Mouse (Mus musculus): ENCODE data around the gene Pih1d1. TPM values are rescaled to one million over a fixed set of nuclear protein-coding genes. Genes with fewer than 3 reads are reported as not detected.

The Pih1d1 gene
- total and polyA plus RNA-seq, 3 experiments, result 37.4 to 69.3 (median 50.3) TPM

GRCm38 (mm10) chr7:45156206-45156605, 2.1 kb downstream of the Pih1d1 start:
- Histone ChIP-seq H3K9me3 (replicated peaks; ENCODE audit: low read length) (no peaks in the 10 kb centered on the region), H3K4me3 (replicated peaks in 1 of 3; ENCODE audit: low read depth in 2 of 3, low read length in 2 of 3, poor library complexity in 1 of 3) (no peak overlapping the region), H3K4me2 (ENCODE audit: insufficient read depth, low read depth, poor library complexity, severe bottlenecking) (no peak overlapping the region), H3K9ac (ENCODE audit: insufficient read depth, low read depth) (no peak overlapping the region), H3K27me3 (replicated peaks) (no peaks in the 10 kb centered on the region), H3K36me3 (replicated peaks in 1 of 2; ENCODE audit: control insufficient read depth in 1 of 2, insufficient read depth in 1 of 2, low read length in 1 of 2) (peaks cover 0 to 53% of the 10 kb centered on the region in 2 experiments), H3K27ac (ENCODE audit: insufficient read depth, low read depth) (no peak overlapping the region), H3K4me1 (ENCODE audit: control insufficient read depth in 1 of 2, insufficient read depth in 2 of 2) (peaks cover 0 to 18% of the 10 kb centered on the region in 2 experiments; a peak in 2 of 4 replicates), H3K79me2 (replicated peaks; ENCODE audit: control insufficient read depth, extremely low read depth, insufficient read depth, poor library complexity, severe bottlenecking) (no peaks in the 10 kb centered on the region)
- dilution Hi-C loops (cut with MboI; ENCODE audit: extremely low pct_ligation_motif_present, extremely low pct_unique_long_range_greater_than_20kb, low sequenced_read_pairs) (no loop called here), in situ Hi-C loops (cut with MboI; ENCODE audit: low pct_ligation_motif_present, low pct_unique_long_range_greater_than_20kb, low sequenced_read_pairs) (no loop called here)
- TF ChIP-seq EP300 (IDR thresholded peaks at IDR 0.05; ENCODE audit: low read length), result no peak
- no peak for DNase-seq (ENCODE audit: extremely low read depth)

- DNase-seq (ENCODE audit: extremely low read depth), result no peak
- Histone ChIP-seq H3K9ac (ENCODE audit: insufficient read depth, low read depth) (no peak overlapping the region), H3K27ac (ENCODE audit: insufficient read depth, low read depth) (no peak overlapping the region), H3K4me1 (ENCODE audit: control insufficient read depth in 1 of 2, insufficient read depth in 2 of 2) (peaks cover 0 to 17% of the 10 kb centered on the region in 2 experiments; a peak in 3 of 4 replicates), H3K9me3 (replicated peaks; ENCODE audit: low read length) (no peaks in the 10 kb centered on the region), H3K79me2 (replicated peaks; ENCODE audit: control insufficient read depth, extremely low read depth, insufficient read depth, poor library complexity, severe bottlenecking) (no peaks in the 10 kb centered on the region), H3K4me2 (ENCODE audit: insufficient read depth, low read depth, poor library complexity, severe bottlenecking) (no peak overlapping the region), H3K36me3 (replicated peaks in 1 of 2; ENCODE audit: control insufficient read depth in 1 of 2, insufficient read depth in 1 of 2, low read length in 1 of 2) (peaks cover 0 to 48% of the 10 kb centered on the region in 2 experiments), H3K4me3 (replicated peaks in 1 of 3; ENCODE audit: low read depth in 2 of 3, low read length in 2 of 3, poor library complexity in 1 of 3) (no peak overlapping the region), H3K27me3 (replicated peaks) (peaks cover 1% of the 10 kb centered on the region)
- dilution Hi-C loops (cut with MboI; ENCODE audit: extremely low pct_ligation_motif_present, extremely low pct_unique_long_range_greater_than_20kb, low sequenced_read_pairs), result no loop called here
- in situ Hi-C loops (cut with MboI; ENCODE audit: low pct_ligation_motif_present, low pct_unique_long_range_greater_than_20kb, low sequenced_read_pairs), result no loop called here
- no peak for TF ChIP-seq CTCF (conservative IDR thresholded peaks at IDR 0.05 in 1 of 2, IDR thresholded peaks at IDR 0.05 in 1 of 2; ENCODE audit: low read depth in 2 of 2, low read length in 2 of 2)
- no peak for TF ChIP-seq KAT2A (IDR thresholded peaks at IDR 0.05; ENCODE audit: insufficient replicate concordance, low read length)
- no peak for TF ChIP-seq MAZ (IDR thresholded peaks at IDR 0.05; ENCODE audit: low read depth, low read length)
- TF ChIP-seq TCF12 (IDR thresholded peaks at IDR 0.05; ENCODE audit: low read depth, low read length), result no peak
Measured at GRCm38 (mm10) chr7:45157459-45157858, 3.4 kb downstream of the Pih1d1 start.

- TF ChIP-seq USF1 (IDR thresholded peaks at IDR 0.05; ENCODE audit: low read depth, low read length) (no peak), HCFC1 (IDR thresholded peaks at IDR 0.05; ENCODE audit: low read depth, low read length) (no peak), MAZ (IDR thresholded peaks at IDR 0.05; ENCODE audit: low read depth, low read length) (no peak), ZC3H11A (IDR thresholded peaks at IDR 0.05; ENCODE audit: low read depth, low read length) (no peak), MAFK (IDR thresholded peaks at IDR 0.05; ENCODE audit: insufficient replicate concordance, low read length) (no peak), E2F4 (IDR thresholded peaks at IDR 0.05; ENCODE audit: insufficient replicate concordance, low read depth, low read length) (no peak), ZMIZ1 (IDR thresholded peaks at IDR 0.05; ENCODE audit: low read depth, low read length) (no peak), USF2 (conservative IDR thresholded peaks at IDR 0.05; ENCODE audit: low read depth, low read length) (no peak), TBP (conservative IDR thresholded peaks at IDR 0.05; ENCODE audit: low read depth, low read length) (no peak), CHD1 (IDR thresholded peaks at IDR 0.05; ENCODE audit: low read depth, low read length) (no peak), PAX5 (IDR thresholded peaks at IDR 0.05; ENCODE audit: low read length) (no peak), MAX (IDR thresholded peaks at IDR 0.05; ENCODE audit: low read length) (no peak), ZKSCAN1 (IDR thresholded peaks at IDR 0.05; ENCODE audit: borderline replicate concordance, low read depth, low read length) (no peak), POLR2AphosphoS2 (IDR thresholded peaks at IDR 0.05; ENCODE audit: low read depth, low read length) (no peak), CTCF (conservative IDR thresholded peaks at IDR 0.05 in 1 of 2, IDR thresholded peaks at IDR 0.05 in 1 of 2; ENCODE audit: low read depth in 2 of 2, low read length in 2 of 2) (no peak), BHLHE40 (IDR thresholded peaks at IDR 0.05; ENCODE audit: low read depth, low read length) (no peak), NELFE (IDR thresholded peaks at IDR 0.05; ENCODE audit: low read depth, low read length) (no peak), RCOR1 (conservative IDR thresholded peaks at IDR 0.05; ENCODE audit: low read depth, low read length) (no peak), ETS1 (conservative IDR thresholded peaks at IDR 0.05; ENCODE audit: low read depth, low read length) (no peak)
- dilution Hi-C loops (cut with MboI; ENCODE audit: extremely low pct_ligation_motif_present, extremely low pct_unique_long_range_greater_than_20kb, low sequenced_read_pairs), result no loop called here
- no peak overlapping the region for H3K4me3 ChIP-seq (replicated peaks in 1 of 3; ENCODE audit: low read depth in 2 of 3, low read length in 2 of 3, poor library complexity in 1 of 3)
- H3K9me3 ChIP-seq (replicated peaks; ENCODE audit: low read length), result no peaks in the 10 kb centered on the region
- H3K79me2 ChIP-seq (replicated peaks; ENCODE audit: control insufficient read depth, extremely low read depth, insufficient read depth, poor library complexity, severe bottlenecking), result no peaks in the 10 kb centered on the region
- H3K4me1 ChIP-seq (ENCODE audit: control insufficient read depth in 1 of 2, insufficient read depth in 2 of 2), result peaks cover 0 to 20% of the 10 kb centered on the region in 2 experiments; a peak in 3 of 4 replicates
- no peak overlapping the region for H3K4me2 ChIP-seq (ENCODE audit: insufficient read depth, low read depth, poor library complexity, severe bottlenecking)
- no peak for DNase-seq (ENCODE audit: extremely low read depth)
- H3K36me3 ChIP-seq (replicated peaks in 1 of 2; ENCODE audit: control insufficient read depth in 1 of 2, insufficient read depth in 1 of 2, low read length in 1 of 2), result peaks cover 0 to 48% of the 10 kb centered on the region in 2 experiments
- H3K9ac ChIP-seq (ENCODE audit: insufficient read depth, low read depth), result no peak overlapping the region
- in situ Hi-C loops (cut with MboI; ENCODE audit: low pct_ligation_motif_present, low pct_unique_long_range_greater_than_20kb, low sequenced_read_pairs), result no loop called here
- peaks cover 14% of the 10 kb centered on the region for H3K27me3 ChIP-seq (replicated peaks)
- H3K27ac ChIP-seq (ENCODE audit: insufficient read depth, low read depth), result no peak overlapping the region
Measured at GRCm38 (mm10) chr7:45158991-45159390, 4.9 kb downstream of the Pih1d1 start.
